Mouse (Mus musculus) kidney, adult 18-20 months (tissue): Measurements from ENCODE around the gene Dynll2.

Source experiments
- DNase-seq: peaks from one replicate; pipeline ENCODE4 v3.0.0; 2021

Gene Dynll2

DNA sequence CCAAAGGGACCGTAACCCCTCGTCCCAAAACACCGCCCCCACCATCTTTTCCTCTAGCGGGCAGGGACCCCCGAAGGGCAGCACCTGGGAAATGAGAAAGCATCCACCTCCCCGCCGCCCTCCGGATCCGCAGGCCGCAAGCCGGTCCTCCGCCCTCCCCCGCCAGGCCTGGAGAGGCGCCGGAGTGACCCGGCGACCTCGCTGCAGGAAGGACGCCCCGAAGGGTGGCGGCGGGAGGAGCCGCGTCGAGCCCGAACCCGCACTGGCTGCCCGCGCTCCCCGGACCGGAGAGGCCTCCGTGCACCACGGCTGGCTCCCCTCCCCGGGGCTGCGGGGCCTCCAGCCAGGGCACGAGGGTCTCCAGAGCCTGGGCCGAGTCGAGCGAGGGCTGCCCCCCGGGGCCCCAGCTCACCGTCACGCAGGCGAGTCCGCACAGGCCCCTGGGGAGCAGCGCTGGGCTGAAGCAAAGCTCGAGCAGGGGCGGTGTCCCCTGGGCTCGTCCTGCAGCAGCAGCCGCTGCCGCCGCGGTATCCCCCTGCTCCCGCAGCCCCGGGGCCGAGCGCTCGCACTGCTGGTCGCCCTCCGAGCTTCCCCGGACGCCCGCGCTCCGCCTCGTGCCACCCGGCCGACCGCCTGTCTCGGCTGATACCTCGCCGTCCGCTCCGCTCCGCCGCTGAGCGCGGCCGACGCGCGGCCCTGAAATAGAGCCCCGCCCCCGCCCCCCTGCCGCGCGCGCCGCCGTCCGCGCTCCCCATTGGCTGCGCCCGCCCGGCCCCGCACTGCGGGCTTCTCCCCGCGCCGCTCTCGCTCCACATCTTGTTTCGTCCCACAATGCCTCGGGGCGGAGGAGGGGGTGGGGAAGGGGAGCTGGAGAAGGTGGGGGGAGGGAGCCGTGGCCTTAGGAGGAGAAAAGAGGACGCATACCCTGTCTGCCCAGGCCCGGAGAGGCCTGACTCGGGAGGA is at the start of gene Dynll2:
Dynll2 (minus strand) TSS at position 703 of the 963 bp plus-strand sequence.
- peak; percentile 83 for DNase-seq

- no peak for DNase-seq
Observed at GRCm38 (mm10) chr11:88036761-88037251, 49.5 kb upstream of the Dynll2 start.

DNA sequence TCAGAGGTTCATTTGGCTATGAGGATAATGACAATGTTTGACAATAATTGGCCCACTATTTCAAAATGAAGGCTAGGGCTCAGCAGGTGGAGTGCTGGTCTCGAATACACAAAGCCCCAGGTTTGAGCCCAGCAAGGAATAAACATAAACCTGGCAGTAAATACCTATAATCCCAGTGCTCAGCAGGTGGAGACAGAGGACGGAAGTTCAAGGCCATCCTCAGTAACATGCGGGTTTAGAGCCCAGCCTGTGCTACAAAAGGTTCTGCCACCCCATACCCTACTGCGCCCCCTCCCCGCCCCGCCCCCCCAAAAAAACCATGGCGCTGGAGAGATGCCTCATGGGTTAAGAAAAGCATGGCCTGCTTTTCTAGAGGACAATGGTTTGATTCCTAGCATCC is 48.6 kb upstream of the Dynll2 start:
- DNase-seq: no peak

- DNase-seq: no peak
Observed at GRCm38 (mm10) chr11:88031753-88032152, 44.4 kb upstream of the Dynll2 start.

GRCm38 (mm10) chr11:88030836-88031235 is 43.5 kb upstream of the Dynll2 start:
- DNase-seq: no peak

GRCm38 (mm10) chr11:88030219-88030618 is 42.9 kb upstream of the Dynll2 start:
- DNase-seq: peak; percentile 12

- DNase-seq: no peak
Observed at GRCm38 (mm10) chr11:88028193-88028684, 40.9 kb upstream of the Dynll2 start.

DNA sequence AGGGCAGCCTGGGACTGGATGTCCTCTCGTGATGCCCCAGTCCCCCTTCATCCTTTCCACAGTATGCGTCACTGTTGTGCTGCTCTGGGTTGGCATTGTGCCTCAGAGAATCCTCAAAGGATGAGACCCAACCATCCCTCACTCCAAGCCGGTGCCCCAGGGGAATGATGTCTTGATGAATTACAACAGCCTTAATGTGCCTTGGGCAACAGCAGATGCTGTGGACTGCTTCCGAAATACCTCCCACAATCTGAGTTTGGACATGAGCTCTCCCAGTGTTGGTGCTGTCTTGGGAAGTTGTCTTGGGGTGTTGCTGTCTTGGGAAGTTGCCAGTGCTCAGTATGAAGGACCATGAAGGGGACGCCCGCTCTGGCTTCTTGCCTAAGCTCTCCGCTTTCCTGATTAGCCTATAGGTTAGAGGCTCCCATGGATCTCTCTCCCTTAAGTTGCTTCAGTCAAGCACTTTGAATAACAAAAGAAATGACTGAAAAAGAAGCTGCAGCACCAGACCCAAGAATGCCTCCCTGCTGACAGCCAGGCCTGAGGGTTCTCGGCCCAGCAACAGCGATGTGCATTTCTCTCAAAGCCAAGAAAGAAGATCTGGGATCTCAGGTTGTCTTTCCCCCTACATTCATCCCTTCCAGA is 40.2 kb upstream of the Dynll2 start:
- no peak for DNase-seq

- no peak for DNase-seq
Observed at GRCm38 (mm10) chr11:88023933-88024332, 36.6 kb upstream of the Dynll2 start.

DNA sequence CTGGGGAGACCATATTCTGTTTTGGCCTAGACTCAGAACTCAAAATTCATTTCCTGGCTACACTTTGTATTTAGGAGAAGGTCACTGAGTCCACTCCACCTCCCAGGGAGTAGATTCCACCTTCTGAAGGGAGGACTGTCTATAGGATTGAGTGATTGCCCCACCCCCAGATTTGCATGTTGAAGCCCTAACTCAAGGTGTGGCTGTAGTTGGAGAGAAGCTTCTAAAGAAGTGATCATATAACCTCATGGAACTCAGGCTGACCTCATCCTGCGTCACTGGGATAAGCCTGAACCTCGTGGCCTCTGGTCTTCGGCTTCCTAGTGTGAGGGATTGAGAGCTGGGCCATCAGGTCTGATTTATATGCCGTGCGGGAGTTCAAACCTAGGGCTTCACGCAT is 28.5 kb upstream of the Dynll2 start:
- no peak for DNase-seq

DNA sequence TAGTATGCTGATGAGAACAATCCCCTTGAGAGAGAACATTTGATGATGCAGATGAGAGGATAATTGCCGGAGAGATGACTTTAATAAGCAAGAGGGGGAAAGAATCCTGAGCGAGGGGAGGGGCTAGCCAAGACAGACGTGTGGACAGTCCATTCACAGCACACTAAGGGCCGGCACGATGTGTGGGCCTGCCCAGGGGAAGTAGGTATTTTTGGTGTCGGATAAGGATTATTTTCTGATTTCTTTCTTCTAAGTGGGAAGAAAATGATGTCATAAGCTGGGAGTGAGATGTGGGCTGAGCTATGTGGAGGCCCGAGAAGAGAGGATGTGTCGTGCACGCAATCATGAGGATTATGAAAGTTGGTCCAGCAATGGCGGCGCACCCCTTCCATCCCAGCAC is 27.8 kb upstream of the Dynll2 start:
- DNase-seq: no peak

GRCm38 (mm10) chr11:88013632-88014031 is 26.3 kb upstream of the Dynll2 start:
- DNase-seq: no peak

GRCm38 (mm10) chr11:88012621-88013244 is 25.4 kb upstream of the Dynll2 start:
- no peak for DNase-seq

DNA sequence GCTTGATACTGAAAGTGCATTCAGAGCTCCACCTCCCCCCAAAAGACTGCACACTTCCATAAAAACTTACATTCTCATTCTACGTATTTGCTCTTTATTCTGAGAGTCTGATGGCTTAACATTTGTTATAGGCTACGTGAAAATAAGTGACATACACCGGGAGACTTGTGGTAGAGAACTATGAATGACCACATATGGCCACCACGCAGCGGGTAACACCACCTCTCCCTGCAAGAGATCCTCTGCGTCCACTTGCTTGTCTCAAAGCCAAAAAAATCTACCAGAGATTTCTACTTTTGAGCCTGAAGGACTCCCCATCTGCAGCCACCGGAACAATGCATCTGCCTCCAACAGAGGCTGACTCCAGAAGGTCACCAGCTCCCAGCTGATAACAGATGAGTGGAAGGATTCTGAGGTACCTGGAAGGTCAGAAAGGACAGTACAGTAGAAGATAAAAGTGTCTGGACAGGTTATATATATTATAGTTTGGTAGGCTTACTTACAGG is 24.6 kb upstream of the Dynll2 start:
- DNase-seq: no peak

- DNase-seq: no peak
Observed at GRCm38 (mm10) chr11:88011208-88011913, 24.0 kb upstream of the Dynll2 start.

GRCm38 (mm10) chr11:88009542-88010190 is 22.3 kb upstream of the Dynll2 start:
- DNase-seq: no peak

GRCm38 (mm10) chr11:88008641-88009040 is 21.3 kb upstream of the Dynll2 start:
- DNase-seq: no peak

- no peak for DNase-seq
Observed at GRCm38 (mm10) chr11:88004123-88004522, 16.8 kb upstream of the Dynll2 start.

DNA sequence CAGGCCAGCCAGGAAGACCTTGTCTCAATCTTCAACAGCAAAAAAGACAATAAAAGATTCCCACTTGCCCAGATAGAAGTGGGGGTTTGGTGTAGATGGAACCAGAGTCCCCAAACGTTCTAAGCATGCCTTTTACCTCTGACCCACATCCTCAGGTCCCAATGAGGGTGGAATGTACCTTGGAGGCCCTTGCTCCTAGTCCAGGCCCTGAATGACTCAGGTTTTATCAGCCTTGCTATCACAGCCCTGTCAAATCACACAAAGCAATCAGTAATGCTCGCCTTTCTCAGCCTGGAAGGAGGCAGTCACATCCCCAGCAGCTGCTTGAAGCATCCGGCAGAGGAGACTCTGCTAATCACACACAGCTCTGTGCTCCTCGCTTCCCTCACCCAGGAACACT is 15.4 kb upstream of the Dynll2 start:
- DNase-seq: no peak

DNA sequence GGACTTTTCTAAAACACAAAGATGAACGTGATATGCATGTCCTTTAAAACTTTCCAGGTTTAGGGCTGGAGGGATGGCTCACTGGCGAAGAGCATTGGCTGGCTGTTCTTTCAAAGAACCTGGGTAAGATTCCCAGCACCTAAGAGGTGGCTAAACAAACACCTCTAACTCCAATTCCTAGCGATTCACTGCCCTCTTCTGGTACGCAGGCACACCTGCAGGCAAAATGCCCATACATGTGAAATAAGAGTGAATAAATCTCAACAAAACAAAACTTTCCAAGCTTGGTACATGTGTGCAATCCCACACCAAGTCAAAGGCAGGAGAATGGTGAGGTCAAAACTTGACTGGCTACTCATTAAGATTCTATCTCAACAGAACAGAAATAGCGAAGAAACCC is 12.4 kb upstream of the Dynll2 start:
- DNase-seq: no peak

DNA sequence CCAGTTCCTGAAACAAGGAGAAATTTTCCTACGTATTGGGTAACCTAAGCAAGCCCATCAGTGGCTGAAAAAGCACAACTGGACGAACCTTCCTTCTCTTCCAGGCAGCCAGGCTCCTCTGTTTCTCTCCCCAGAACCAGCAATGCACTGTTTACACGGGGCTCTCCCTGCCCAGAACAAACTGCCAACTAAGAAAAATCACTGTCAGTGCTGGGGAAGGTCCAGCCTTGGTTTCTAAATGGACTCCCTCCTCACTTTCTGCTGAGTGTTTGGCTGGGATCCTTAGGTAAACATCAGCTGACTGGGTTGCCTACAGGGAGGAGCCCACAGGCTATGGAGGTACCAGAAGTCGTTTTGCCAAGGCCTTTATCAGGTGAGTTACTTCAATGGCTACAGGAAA is 4.5 kb upstream of the Dynll2 start:
- DNase-seq: no peak

DNA sequence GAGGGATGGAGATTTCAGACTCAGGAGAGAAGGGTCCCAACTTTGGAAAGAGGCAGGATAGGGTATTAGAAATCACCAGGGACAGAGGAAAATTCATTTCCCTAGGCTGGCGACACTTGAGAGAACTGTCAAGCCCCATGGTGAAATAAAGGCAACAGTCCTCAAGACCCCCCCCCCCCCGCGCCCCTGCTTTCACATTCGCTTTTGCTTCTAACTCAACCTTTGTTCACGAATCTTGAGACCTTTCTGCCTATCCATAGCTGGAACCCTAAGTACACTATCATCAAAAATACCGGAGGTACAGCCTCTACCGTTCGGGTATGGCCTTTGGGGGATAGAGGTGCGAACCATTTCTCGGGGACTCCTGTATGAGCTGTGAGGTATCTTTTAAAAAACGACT is 528 bp upstream of the Dynll2 start:
- DNase-seq: no peak
